Mouse (Mus musculus): Measurements from ENCODE around the gene Rpl36a-ps1. TPM values are rescaled to one million over a fixed set of nuclear protein-coding genes. Genes with fewer than 3 reads are reported as not detected.

The Rpl36a-ps1 gene
- polyA plus RNA-seq, 1 experiment from 2014 or later: not detected

Other genes with a start within 250 kb of the Rpl36a-ps1 start
- gene Mzt1, start 51.8 kb upstream of the Rpl36a-ps1 start, polyA plus RNA-seq (2015; fragmentation: Nextera tagmentation; extraction: Ambion mirVana): 121 and 128 TPM in 2 replicates
- 18.3 and 23.9 TPM in 2 replicates for gene Bora, start 51.9 kb upstream of the Rpl36a-ps1 start, polyA plus RNA-seq (2015; fragmentation: Nextera tagmentation; extraction: Ambion mirVana)
- 18.1 and 18.9 TPM in 2 replicates for gene Pibf1, start 105.1 kb upstream of the Rpl36a-ps1 start, polyA plus RNA-seq (2015; fragmentation: Nextera tagmentation; extraction: Ambion mirVana)
- 20.3 and 23.7 TPM in 2 replicates for gene Dis3, start 105.5 kb upstream of the Rpl36a-ps1 start, polyA plus RNA-seq (2015; fragmentation: Nextera tagmentation; extraction: Ambion mirVana)